Mouse (Mus musculus) adrenal gland, adult 18-20 months (tissue): ENCODE results near the gene Tmem132c. TPM values are rescaled to one million over a fixed set of nuclear protein-coding genes. Genes with fewer than 3 reads are reported as not detected.

Experiments
- DNase-seq, 2 experiments: peaks; one replicate each; pipeline ENCODE4 v3.0.0; 2021 to 2022; ENCODE audit warnings: low spot score in 2 of 2
- total RNA-seq, 2 experiments: library from RNA; stranded (reverse); gene quantifications; 1 replicate in 1 of 2; 2 replicates in 1 of 2; pipeline ENCODE4 v1.2.3; 2021

Gene Tmem132c
- total RNA-seq, 2 experiments from 2014 or later = 0.27 to 0.58 TPM

- DNase-seq = no peak
Measured at GRCm38 (mm10) chr5:127483955-127484659, 242.5 kb downstream of the Tmem132c start.

- no peak for DNase-seq
Measured at GRCm38 (mm10) chr5:127484813-127485486, 243.3 kb downstream of the Tmem132c start.

GRCm38 (mm10) chr5:127487190-127487589, 245.6 kb downstream of the Tmem132c start:
- no peak for DNase-seq

DNA sequence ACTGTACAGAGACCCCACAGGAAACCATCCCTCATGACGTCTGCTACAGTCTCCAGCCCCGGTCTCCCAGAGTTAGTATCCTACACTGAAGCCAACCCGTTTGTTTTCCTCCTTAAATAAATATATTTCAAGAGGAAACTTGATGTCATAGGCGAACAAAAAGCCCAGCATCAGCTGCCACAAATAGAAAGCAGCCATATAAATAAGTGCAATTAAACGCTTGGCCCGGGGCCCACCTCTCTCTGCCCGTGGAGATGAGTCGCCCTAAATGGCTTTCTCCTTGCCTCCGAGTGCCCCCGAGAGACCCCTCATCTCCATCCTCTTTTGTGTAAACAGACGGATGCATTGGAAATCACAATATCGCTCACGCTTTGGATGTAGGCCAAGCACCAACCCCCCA, 247.1 kb downstream of the Tmem132c start:
- no peak for DNase-seq

- DNase-seq = no peak
Measured at GRCm38 (mm10) chr5:127491724-127492123, 250.1 kb downstream of the Tmem132c start.

DNA sequence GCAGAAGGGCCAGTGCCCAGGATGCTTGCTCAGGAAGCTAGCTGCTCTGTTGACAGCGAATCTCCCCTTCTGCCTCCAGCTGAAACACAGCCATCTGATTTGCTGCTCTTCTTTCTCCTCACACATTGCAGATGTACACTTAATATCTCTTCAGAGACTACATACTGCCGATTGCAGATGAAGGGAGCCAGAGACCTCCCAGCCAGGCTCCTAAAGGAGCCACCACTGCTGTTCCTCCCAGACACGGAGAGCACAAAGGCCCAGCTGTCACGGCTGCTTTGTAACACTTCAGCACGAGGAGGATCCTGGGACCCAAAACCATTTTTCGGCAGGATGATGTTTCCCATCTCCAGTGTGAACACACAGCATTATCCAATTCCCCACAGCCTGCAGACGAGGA, 255.3 kb downstream of the Tmem132c start:
- no peak for DNase-seq

DNA sequence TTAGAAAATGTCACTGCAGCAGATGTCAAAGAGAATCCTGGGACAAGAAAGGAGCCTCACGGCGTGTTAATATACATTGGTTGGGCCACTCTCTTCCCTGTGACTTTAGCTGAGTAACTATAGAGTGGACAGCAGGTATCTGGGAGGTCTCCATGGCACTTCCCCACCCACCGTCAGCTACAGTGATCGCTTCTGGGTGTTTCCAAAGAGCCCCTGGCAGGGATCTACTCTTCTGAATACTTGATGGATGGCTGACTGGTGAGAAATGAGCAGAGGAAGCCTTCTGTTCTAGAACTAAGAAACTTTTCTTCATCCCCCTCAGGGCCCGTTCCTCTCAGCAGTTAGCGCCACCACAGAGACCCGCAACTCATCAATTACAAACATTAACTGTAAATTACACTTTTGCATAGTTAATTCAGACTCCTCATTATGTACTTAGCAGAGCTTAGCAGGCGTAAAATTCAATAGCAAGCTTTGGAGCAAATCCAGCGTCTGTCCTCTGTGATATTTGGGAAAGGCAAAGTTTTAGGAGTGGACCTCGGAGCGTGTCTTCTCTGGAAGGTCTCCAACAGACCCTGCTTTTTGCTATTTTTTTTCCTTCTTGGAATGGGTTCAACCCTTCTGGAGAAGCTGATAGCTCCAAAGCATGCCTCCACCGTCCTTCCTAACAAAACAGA, 257.7 kb downstream of the Tmem132c start:
- no peak for DNase-seq

- DNase-seq = no peak
Measured at GRCm38 (mm10) chr5:127502838-127503237, 261.2 kb downstream of the Tmem132c start.

DNA sequence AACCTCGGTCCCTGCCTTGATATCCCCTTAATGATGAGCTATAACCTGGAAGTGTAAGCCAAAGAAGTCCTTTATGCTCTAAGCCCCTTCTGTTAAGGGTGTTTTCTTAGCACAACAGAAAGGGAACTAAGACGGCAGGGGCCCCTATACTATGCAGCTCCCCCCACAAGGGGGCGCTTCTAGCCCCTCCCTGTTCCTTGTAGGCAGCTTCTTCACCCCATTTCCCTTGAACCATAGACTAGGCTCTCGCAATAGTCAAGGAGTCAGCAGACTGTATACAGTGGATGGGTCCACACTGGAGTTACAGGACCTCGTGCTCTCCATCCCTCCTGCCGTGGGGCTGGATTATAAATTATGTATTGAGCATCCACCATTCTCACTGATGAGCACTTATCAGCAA, 264.1 kb downstream of the Tmem132c start:
- DNase-seq = no peak

DNA sequence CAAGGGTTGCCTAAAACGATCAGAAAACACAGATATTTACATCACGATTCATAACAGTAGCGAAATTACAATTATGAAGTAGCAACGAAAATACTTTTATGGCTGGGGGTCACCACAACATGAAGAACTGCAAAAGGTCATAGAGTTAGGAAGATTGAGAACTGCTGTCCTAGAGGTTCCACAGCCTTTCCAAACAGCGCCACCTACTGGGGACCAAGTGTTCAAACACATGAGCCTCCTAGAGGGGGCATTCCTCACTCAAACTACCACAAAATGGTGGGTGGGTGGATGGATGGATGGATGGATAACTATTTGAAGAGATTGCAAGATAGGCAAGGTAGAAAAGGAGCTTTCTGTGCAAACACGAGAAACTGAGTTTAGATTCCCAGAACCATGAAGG, 270.0 kb downstream of the Tmem132c start:
- peak in 1 of 2 experiments; percentile 12 for DNase-seq

GRCm38 (mm10) chr5:127515960-127516359, 274.4 kb downstream of the Tmem132c start:
- no peak for DNase-seq

DNA sequence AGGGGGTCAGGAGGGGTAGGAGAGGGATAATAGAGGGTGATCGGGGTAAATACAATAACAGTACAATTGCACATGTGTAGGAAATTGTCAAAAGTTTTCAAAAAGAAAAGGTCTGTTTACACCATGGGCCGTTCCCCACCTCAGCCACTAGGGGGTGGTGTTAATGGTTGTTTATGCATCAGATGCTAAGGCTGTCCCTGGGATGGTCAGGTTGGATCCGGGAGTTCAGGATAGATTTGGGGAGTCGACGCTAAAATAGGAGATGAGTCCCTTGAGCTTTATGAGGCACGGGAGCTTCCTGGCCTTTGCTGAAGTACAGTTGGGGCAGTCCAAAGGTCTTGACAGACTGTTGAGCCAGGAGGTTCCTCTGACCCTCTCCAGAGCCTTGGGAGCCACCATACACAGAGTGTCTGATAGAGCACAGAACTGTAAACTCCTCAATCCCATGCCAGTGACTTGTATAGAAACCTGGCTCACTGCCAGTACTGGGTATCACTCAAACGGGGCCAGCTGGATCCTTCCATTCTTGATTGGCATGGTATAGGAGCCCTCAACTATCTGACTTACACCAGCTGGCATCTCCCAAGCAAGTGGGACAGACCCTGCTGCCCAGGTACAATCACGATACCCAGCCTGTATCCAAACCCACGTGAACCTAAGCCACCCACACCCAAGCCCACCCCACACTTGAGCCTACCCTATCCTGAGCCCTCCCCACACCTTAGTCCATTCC, 281.3 kb downstream of the Tmem132c start:
- peak; percentile 6 to 20 for DNase-seq

DNA sequence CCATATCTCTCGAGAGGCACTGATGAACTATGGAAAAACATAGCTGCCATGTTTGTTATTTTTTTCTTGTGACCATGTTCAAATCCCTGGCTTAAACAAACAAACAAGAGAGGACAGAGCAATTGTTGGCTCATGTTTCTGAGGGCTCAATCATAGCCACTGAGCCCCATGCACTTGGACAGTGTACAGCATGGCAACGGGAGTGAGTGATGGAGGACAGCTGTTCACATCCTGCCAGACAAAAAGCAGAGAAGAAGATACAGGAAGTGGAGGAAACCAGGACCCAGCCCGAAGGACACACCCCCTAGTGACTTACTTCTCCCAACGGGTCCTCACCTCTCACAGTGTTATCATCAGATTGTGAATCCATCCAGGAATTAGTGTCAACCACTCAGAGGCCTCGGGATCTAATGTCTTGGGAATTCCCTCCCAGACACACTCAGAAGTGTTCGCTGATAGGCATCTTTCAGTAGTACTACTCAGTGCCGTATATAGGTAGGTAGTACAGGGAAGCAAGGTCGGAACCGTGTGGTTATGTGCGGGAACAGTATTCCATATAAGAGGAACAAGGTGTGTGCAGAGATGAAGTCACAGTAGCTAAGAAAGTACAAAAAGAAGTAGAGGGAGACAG, 285.9 kb downstream of the Tmem132c start:
- no peak for DNase-seq

DNA sequence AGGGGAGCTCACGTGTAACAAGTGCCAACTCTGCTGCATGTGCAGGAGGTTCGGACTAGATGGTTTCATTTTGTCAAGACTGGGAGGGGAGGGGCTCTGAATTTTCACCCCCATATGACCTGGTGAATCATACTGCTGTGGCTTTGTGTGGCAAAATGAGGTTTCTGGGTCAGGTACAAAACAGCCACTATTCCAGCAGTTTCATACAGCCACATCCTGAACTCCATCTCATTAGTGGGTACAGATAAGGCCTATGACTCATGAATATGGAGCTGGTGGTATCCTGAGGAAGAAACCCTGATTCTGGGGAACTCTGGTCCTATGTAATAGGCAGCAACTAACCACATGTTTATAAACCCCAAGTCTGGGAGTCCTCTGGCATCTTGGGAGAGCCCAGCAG, 295.9 kb downstream of the Tmem132c start:
- no peak for DNase-seq

- DNase-seq = no peak
Measured at GRCm38 (mm10) chr5:127546585-127546991, 305.0 kb downstream of the Tmem132c start.

- DNase-seq = no peak
Measured at GRCm38 (mm10) chr5:127548136-127548535, 306.5 kb downstream of the Tmem132c start.

- DNase-seq = no peak
Measured at GRCm38 (mm10) chr5:127561086-127561485, 319.5 kb downstream of the Tmem132c start.

DNA sequence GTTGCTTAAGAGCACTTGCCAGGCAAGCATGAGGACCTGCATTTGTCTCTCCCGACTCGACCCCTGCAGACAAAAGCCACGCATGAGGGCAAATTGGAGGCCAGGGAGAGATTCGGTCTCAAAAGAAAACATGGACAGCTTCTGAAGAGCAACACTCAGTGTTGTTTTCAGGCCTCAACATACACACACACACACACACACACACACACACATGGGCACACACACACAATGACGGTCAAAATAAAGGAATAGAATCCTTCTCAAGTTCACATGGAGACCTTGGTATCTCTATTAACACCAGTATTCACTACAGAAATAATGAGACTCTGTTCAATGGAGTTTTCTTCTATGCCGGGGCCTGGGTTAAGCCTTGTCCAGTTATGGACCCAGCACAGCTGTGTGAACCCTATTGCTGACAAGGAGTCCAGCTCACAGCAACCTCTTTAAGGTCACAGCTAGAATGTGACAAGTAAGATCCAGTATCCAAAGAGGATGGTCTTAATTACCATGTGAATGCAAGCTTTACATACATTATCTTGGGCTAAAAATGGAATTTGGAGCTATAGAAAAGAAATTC, 325.6 kb downstream of the Tmem132c start:
- DNase-seq = no peak

GRCm38 (mm10) chr5:127577419-127577818, 335.8 kb downstream of the Tmem132c start:
- DNase-seq = no peak

GRCm38 (mm10) chr5:127583658-127584057, 342.1 kb downstream of the Tmem132c start:
- no peak for DNase-seq

GRCm38 (mm10) chr5:127587854-127588253, 346.2 kb downstream of the Tmem132c start:
- no peak for DNase-seq
